Mouse (Mus musculus): ENCODE data around the gene Riox2.

Riox2 gene

DNA sequence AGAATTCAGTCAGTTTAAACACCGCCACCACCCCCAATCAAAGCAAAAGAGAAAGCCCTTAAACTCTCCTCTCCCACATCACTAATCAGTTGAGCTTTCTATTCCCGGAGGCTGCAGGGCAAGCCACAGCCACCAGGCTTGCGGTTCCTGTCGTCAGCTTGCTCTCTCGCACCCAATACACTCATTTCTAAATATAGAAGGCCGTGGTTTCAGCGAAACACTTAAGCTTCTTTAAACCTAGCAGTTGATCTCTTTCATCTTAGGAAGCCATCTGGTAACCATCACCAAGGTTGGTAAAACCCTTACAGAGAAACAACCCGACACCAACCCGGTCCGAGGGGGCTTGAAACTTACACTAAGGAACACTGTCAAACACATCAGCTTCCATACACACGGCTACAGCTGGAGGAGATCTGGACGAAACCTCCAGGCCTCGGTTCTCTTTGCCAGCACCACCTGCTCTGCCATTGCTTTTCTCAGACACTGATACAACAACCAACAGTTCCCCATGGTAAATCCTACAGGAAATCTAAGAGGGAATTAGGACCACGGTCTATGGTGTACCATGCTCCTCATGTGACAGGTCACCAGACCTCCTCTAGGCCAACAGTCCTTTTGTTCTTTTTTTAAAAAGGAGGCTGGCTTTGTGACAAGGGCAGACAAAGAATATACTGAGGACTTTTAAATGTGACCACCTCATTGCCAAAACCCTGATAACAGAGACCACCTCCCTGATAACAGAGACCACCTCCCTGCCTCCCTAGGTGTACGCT, 46.1 kb downstream of the Riox2 start:
- no peak for DNase-seq (ENCODE audit: low spot score)

DNA sequence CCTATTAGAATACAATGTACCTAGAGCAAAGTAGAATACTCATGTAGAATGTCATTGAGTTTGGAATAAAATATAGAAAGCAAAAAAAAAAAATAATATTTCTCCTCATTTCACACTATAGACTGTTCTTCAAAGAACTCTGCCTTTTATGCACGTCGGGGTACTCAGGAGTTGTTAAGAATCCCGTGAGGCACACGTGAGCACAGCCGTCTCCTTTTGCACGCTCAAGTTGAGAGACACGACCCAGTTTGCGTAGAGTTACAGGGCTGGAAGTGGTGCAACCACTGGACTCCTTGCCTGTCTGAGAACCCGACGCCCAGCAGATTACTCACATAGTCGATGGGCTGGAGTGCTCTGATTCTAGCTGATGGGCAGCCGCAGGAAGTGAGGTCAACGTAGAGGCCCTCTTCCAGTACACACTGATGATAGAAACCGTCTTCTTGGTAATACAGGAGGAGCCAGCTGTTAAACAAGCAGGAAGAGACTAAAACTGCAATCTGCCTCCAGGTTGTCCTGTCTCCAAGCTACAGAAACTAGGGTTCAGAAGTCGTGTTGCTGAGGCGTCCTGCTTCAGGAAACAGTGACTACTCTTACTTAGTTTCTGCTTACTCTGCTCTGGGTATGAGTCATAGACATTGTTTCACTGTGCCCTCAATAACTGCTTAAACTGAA, 50.3 kb downstream of the Riox2 start:
- no peak for DNase-seq (ENCODE audit: low spot score)

DNA sequence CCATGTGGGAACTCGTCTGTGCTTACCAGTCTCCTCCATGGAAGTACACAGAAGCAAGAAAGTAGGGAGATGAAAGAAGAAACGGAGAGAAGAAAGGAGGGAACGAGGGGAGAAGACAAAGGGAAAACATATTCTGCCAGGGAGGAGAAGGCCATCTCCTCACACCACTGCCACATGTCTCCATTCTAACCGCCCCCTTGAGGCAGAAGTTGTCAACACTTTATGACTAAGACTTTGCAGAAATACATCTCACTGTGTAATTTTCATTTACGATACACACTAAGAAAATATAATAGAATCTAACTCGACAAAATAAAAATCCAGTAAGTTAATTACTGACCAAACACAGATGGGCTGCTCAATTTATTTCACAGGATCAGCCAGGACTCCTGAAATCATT, 55.4 kb downstream of the Riox2 start:
- no peak for DNase-seq (ENCODE audit: low spot score)

DNA sequence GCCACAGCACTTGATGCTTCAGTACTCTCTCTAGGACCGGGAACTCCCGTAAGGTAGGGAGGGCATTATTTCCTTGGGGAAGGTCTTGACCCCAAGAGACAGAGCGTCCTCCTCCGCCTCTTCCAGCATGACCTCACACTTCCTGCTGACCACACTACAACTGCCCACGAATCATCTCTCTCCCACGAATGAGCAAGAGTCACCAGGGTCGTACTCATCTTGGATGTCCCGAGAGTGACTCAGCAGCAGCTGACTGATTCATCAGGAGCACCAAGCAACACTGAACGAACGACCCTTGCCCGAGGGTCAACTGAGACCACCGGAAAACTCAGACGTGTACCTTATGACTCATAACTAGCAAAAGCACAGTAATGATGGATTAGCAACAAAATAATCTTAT, 58.0 kb downstream of the Riox2 start:
- DNase-seq (ENCODE audit: low spot score): no peak

DNA sequence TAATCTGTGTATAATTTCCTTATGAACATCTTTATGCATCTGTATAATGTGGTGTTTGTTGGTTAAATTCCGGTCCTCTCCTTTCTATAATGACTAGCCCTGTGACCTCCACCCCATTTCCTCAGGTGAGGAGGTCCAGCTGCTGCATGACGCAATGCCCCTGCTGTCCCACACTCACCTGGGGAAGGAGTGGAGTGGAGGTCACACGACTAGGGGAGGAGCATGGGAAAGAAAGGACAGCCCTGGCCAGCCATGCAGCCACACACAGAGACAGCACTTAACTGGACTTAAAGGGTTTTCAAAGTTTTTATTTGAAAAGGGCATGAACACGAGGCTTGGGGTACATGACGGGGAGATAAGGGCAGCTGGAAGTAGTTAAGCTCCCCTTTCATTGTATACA, 59.7 kb downstream of the Riox2 start:
- DNase-seq (ENCODE audit: low spot score): no peak

DNA sequence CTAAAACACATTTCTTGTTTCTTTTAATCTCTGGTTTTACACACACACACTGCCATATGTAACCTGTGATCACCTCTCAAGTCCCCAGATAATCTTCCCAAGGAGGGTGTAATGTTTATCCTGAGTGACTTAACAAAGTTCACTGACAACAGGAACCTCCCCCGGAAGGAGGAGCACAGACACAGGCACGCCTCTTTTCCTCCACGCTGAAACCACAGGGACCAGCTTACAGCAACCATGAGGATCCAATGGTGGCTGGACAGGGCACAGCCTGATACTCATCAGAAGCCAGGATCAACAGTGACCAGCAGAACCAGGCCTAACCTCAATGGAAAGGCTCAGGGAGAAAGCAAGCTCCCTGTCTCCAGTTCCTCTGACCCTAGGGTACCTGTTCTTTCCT, 61.0 kb downstream of the Riox2 start:
- no peak for DNase-seq (ENCODE audit: low spot score)

DNA sequence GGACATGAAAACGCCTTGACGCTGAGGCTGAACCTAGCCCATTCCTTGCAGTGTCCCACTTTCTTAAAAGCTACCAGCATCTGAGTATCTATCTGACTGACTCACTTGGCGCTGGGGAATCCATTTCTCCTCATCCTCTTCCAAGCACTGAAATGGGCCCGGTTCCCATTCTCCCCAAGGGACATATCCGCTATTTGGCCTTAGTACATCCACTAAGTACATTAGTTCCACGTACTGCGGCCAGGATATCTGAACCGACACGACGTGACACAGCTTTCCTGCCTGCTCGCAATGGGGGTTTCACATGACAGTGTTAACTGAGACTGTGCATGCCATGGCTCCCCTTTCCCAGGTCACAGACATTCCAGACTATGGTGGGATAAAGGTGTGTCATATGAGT, 62.8 kb downstream of the Riox2 start:
- DNase-seq (ENCODE audit: low spot score): no peak

DNA sequence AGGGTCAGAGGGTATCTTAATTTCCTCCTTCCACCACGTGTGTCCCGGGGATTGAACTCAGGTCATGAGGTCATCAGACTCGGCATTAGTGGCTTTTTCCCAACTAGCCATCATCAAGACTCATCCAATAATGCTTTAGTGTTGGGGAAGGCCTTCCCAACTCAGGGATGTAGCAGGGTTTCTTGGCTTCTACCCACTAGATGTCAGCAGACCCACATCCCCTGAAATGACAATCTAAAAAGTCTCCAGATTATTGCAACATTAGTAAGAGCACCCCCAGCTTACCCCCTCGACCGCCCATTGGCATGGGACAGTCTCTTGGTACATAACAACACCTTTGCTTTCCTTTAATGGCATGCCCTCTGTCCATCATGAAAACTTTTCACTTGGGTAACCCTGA, 64.1 kb downstream of the Riox2 start:
- DNase-seq (ENCODE audit: low spot score): no peak

DNA sequence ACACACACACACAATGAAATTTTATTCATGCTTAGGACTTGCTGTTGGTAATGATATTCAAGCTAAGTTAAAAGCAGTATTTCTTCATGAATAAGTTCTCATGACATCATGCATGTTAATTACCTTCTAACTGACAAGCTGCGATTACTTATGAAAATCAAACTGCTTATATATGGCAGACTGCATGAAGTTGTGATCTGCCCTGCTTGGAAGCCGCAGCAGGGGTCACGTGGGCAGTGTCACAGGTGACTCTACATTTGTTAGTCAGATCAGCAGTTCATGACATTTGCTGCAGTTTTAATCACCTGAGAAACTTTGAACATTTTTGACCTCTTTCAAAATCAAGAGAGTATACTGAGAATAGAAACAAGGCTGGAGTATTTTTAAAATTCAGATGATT, 69.4 kb downstream of the Riox2 start:
- DNase-seq (ENCODE audit: low spot score): no peak

DNA sequence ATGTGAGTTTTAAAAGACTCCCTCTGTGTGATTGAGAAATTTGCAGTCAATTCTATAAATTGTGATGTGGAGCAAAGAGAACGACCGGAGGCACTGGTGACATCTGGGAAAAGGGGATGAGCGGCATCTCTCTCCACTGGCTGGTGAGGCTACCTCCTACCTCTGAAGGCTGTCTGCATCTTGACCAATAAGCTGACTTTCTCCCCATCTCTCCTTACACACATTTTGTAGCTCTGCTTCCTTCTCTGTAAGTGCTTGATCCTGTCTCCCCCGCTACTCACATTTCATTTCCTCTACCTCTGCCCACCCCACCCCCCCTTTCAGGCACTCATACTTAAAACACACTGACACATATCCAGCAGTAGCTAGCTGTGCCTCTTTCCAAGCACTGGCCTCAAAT, 69.8 kb downstream of the Riox2 start:
- DNase-seq (ENCODE audit: low spot score): no peak
